Mouse (Mus musculus) frontal cortex, adult (tissue): ENCODE measurements around the gene Sephs1.

Experiments
- ATAC-seq: cut with Nextera tagmentation; 2 replicates; pipeline ENCODE4 v1.9.2; 2017; ENCODE audit warnings: mild to moderate bottlenecking, moderate library complexity, mixed read lengths; ENCODE audit not compliant: low TSS enrichment

The Sephs1 gene

DNA sequence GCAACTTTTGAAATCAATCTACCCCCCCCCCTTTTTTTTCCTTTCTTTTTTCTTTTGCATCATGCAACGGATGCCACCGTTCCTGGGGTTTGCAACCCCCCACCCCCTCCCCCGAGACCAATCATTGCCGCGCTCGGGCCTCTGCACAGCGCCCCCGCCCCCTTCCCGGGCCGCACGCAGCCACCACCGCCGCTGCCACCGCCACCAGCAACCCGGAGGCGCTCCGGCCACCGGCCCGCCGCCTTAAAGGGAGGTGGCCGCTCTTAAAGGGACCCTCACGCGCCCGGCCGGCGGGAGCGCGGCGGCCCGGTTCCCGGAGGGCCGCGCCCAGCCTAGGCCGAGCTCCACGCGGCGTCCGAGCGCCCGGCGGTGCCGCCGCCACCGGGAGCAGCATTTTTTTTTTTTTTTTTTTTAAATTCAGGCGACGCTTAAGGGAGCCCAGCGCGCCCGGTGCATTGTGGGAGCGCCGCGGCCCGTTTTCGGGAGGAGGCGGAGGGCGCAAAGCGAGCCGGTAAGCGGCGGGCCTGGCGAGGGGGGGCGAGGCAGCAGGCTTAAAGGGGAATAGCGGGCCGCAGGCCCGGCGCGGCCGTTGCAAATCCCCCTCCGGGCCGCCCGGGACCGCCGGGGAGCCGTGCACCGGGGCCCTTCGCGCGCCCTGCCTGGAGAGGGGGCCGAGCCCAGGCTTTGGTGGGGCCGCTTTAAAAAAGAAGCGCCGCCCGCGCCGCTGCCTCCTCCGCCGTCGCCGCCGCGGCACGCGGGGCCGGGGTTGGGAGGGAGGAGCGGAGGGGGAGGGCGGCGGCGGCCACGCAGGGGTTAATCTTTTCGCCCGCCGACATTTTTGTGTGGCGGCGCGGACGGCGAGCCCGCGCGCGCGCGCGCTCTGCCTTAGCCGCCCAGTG, at the start of gene Sephs1:
Sephs1 (plus strand) TSS at position 215 of the 899 bp plus-strand sequence.
- ATAC-seq: peak; percentile 69

DNA sequence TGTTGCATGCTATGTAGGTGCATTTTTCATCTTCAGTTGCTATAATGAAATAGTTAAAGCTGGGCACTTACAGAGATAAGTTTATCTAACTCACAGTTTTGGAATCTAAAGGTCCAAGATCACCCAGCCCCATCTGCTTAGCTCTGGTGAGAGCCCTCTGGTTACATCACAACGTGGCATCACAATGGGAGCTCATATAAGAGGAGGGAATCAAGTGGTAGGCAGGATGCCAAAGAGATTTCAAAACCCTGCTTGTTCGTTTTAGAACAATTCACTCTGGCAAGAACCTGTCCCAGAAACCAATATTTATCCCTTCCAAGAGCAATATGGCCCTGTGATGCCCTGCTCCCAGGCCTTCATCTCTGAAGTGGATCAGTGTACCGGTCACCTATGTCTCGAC, 49.2 kb upstream of the Sephs1 start:
- no peak for ATAC-seq

DNA sequence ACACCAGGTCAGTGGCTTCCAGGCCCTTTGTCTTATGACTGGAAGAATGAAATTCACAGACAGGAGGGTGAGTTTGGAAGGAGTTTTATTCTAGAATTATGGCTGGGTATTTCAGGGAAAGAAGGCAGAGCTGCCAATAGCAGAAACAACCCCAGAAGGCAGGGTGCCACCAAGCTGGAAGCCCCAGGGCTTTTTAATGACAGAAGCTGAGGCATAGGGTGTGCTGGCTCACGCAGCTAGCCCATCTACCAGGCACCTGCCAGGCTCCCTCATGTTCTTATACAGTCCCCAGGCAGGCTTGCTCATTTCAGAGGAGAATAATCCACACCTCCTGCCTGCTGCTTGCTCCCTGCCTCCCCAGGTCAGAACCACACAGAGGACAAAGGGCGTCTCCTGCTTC, 31.9 kb upstream of the Sephs1 start:
- ATAC-seq: no peak

- ATAC-seq: no peak
These were observed 24.2 kb upstream of the Sephs1 start for GRCm38 (mm10) chr2:4857186-4857585.

DNA sequence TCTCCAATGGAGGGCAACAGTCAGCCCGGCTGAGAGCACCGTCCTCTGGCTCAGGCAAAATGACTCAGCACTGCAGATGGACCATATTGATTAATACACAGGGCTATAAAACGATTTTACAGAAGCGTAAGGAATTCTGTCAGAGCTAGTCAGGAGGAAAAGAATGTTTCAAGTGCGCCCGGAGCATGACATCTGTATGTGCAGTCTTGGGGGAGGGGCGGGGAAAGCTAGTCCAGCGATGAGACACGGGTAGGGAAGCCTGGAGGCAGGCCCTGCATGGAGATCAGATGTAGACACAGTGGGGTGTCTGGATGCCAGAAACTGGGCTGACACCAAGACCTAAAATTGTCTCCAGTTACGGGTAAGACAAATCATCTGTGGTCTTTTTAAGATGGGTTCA, 23.2 kb upstream of the Sephs1 start:
- no peak for ATAC-seq

DNA sequence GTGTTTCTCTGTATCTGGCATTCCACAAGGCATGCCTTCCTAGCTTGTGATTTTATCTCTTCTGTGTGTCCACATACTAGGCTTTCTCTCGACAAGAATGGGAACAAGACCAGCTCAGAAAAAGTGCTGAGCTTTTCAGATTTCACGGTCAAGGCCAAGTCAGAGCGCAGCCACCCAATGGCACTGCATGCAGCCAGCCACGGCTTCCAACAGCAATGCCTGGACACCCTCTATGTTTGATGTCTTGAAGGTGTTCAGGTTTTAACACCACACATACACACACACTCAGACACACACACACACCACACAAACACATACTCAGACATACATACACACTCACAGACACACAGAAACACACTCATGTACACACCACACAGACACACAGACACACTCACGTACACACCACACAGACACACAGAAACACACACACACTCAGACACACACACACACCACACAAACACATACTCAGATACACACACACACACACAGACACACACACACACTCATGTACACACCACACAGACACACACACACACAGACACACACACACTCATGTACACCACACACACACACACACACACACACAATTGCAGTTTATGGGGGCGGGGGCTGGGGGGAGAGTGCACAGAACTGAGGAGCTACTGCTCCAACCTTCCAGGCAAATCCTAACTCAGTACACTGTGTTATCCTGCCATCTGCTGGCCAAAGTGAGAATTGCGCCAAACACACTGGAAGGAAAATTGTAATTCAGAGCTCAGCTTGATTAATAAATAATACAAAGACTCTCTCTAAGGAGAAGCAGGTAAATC, 17.2 kb upstream of the Sephs1 start:
- ATAC-seq: peak; percentile 73; the same call in 1 of the 2 replicates

- ATAC-seq: 0 out of 2 replicates have a peak, but pooled peaks have one; percentile 16
These were observed 16.5 kb upstream of the Sephs1 start for GRCm38 (mm10) chr2:4864817-4865296.

DNA sequence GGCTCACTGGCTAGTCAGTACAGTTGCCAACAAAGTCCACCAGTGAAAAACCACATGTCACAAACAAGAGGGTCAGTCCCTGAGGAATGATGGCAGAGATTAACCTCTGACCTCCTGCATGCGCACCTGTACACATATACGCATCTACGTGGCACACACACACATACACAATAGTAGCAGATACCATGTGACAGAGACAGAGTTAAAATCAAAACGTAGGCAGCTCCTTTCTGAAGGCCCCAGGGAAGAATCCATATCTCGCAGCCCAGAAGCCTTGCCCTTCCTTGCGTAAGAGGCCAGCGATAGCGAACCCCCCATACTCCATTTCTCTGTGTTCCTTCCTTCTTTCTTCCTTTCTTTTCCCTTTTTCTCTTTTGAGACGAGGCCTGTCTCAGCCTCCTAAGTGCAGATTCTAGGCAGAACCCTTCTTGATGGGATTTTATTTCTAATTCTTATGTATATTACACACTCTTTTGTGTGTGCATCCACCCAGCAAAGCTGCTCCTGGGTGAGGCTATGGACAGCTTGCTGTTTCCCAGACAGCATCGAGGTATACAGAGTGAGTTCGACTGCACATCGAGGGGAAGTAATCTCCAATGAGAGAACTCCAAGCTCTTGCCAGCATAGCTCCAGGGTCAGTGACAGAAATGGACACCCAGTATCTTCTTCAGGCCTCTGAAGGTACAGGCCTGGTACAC, 13.2 kb upstream of the Sephs1 start:
- no peak for ATAC-seq

- ATAC-seq: no peak
These were observed 8.6 kb upstream of the Sephs1 start for GRCm38 (mm10) chr2:4872740-4873139.

DNA sequence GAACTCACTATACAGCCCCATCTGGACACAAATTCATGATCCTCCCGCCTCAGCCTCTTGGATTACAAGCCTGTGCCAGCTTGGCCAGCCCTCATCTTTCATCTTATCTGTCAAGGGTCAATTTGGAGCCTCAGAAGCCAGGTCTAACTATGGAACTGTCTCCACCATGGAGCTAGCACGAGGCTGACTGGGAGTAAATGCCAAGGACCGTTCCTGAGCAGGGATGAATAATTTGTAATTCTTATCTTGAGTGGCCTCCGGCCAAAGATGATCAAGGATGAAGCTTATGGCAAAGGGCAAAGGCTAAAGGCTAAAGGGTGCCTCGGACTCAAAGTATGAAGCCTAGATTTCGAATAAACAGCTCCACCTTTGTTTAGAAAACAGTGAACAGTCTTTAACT, 8.0 kb upstream of the Sephs1 start:
- no peak for ATAC-seq

GRCm38 (mm10) chr2:4875090-4875489, 6.3 kb upstream of the Sephs1 start:
- no peak for ATAC-seq

GRCm38 (mm10) chr2:4876131-4876530, 5.2 kb upstream of the Sephs1 start:
- no peak for ATAC-seq

- ATAC-seq: no peak
These were observed 521 bp upstream of the Sephs1 start for GRCm38 (mm10) chr2:4880737-4881349.

GRCm38 (mm10) chr2:4882249-4882791, 956 bp downstream of the Sephs1 start:
- ATAC-seq: peak; percentile 57

GRCm38 (mm10) chr2:4883009-4883704, 1.8 kb downstream of the Sephs1 start:
- no peak for ATAC-seq

GRCm38 (mm10) chr2:4886896-4887295, 5.5 kb downstream of the Sephs1 start:
- no peak for ATAC-seq

DNA sequence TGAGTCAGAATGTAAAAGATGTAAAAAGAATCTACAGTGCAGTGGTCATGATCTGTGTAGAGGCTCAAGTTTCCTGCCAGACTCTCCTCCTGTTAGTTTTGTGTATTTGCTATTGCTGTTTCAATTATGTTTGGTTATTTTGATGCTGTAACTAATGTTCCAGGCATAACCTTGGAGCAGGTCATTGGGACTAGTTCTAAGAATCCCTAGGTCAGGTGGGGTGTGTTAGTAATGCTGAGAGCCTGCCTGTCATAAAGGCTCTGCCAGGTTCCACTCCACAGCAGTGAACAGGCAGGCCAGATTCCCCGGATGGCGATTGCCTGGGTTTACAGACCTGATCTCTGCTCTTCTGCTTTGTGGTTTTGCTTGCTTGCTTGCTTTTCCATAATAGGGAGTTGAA, 14.2 kb downstream of the Sephs1 start:
- ATAC-seq: no peak

DNA sequence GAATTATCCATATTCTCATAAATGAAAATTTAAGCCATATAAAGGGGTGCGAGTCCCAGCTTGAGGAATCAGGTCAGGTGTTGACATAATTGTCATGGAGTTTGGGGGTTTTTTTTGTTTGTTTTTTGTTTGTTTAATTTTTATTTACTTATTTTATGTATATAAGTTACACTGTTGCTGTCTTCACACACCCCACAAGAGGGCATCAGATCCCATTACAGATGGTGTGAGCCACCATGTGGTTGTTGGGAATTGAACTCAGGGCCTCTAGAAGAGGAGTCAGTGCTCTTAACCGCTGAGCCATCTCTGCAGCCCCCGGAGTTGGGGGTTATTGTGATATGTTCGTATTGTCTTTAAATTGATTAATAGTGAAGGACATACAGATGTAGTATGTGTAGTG, 15.6 kb downstream of the Sephs1 start:
- no peak for ATAC-seq

DNA sequence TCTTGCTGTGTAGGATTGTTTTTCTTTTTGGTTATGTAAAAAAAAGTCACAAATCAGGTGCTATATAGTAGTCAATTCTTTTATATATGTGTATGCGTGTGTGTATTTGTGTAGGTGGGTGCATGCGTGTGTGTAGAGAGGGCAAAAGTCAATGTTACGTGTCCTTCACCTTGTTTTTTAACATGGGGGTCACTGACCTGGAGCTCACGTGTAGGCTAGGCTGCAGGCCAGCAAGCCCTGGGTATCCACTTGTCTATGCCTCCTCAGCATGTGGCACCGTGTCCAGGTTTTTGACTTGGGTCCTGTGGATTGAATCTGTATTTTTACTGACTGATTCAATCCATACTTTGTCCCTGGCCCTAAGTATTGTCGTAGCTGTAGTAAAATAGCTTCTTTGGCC, 19.3 kb downstream of the Sephs1 start:
- no peak for ATAC-seq

- ATAC-seq: no peak
These were observed 21.0 kb downstream of the Sephs1 start for GRCm38 (mm10) chr2:4902346-4902745.

DNA sequence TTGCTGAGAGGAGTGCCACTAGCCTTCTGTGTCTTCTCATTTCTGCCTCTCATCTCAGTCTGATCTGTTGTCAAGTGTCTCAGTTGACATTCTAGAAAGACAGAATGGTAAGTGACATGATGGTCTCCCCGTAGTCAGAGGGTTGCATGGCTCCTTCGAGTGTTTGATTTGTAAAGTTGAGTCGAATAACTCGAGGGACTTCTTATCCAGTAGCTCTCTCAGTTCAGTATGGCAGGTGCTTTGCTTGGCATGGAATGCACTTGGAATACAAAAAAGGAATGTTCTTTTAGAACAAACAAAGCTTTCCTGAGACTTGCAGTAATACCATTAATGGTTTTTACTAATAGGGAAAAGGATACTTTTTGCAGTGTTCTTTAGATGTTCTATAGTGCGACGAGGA, 25.8 kb downstream of the Sephs1 start:
- no peak for ATAC-seq
